Mouse (Mus musculus) forebrain, embryonic 11.5 days (tissue): Measurements from ENCODE around the gene Foxc2. TPM values are rescaled to one million over a fixed set of nuclear protein-coding genes. Genes with fewer than 3 reads are reported as not detected.

ENCODE experiments used
- ATAC-seq: fragments of 200-750 bp; cut with Nextera tagmentation; replicated peaks from 2 replicates; pipeline ENCODE4 v1.8.0; 2017; ENCODE audit warnings: moderate TSS enrichment; ENCODE audit not compliant: low FRiP score
- DNase-seq: peaks from one replicate; pipeline ENCODE4 v3.0.0-alpha.2; 2017; ENCODE audit warnings: low spot score
- H3K27ac ChIP-seq: fragments of 300-500 bp; sonication (generic); 2 replicates; pipeline ENCODE4 v1.5.1; 2014; ENCODE audit warnings: low read depth, low read length
- H3K27me3 ChIP-seq: fragments of 300-500 bp; sonication (generic); 2 replicates; pipeline ENCODE4 v1.6.1; 2014; ENCODE audit warnings: mild to moderate bottlenecking, low read length, mixed read lengths; ENCODE audit not compliant: control insufficient read depth, insufficient read depth
- H3K36me3 ChIP-seq: fragments of 300-500 bp; sonication (generic); 2 replicates; pipeline ENCODE4 v1.6.1; 2014; ENCODE audit warnings: mild to moderate bottlenecking, low read length, moderate library complexity, mixed read lengths; ENCODE audit not compliant: control insufficient read depth, insufficient read depth
- H3K4me1 ChIP-seq: fragments of 300-500 bp; sonication (generic); replicated peaks from 2 replicates; pipeline ENCODE4 v1.6.1; 2014; ENCODE audit warnings: low read length, mixed read lengths; ENCODE audit not compliant: control insufficient read depth, insufficient read depth
- H3K4me2 ChIP-seq: fragments of 300-500 bp; sonication (generic); 2 replicates; pipeline ENCODE4 v1.6.1; 2014; ENCODE audit warnings: low read depth, mild to moderate bottlenecking, low read length, moderate library complexity, mixed read lengths; ENCODE audit not compliant: severe bottlenecking
- H3K4me3 ChIP-seq: fragments of 300-500 bp; sonication (generic); 2 replicates; pipeline ENCODE4 v1.5.1; 2014; ENCODE audit warnings: low read depth, low read length
- H3K9ac ChIP-seq: fragments of 300-500 bp; sonication (generic); 2 replicates; pipeline ENCODE4 v1.6.1; 2014; ENCODE audit warnings: low read length
- H3K9me3 ChIP-seq: fragments of 300-500 bp; sonication (generic); 2 replicates; pipeline ENCODE4 v1.6.1; 2016; ENCODE audit warnings: low read length, mixed read lengths; ENCODE audit not compliant: control insufficient read depth
- WGBS: fragments of 180-500 bp; shearing (Covaris S2); extraction: QIAGEN DNeasy Blood & Tissue Kit; methylation state at CpG from one replicate; pipeline ENCODE4 v1.1.7; 2014; 5-methylcytosine and 5-hydroxymethylcytosine counted together
- polyA plus RNA-seq: library from polyadenylated mRNA; unstranded; fragments of >200 nt; fragmentation: Nextera tagmentation; extraction: Ambion mirVana; gene quantifications from 2 replicates; pipeline ENCODE4 v1.2.1, GENCODE M21; 2014

The Foxc2 gene
- polyA plus RNA-seq: 6.1 and 6.3 TPM in 2 replicates

DNA sequence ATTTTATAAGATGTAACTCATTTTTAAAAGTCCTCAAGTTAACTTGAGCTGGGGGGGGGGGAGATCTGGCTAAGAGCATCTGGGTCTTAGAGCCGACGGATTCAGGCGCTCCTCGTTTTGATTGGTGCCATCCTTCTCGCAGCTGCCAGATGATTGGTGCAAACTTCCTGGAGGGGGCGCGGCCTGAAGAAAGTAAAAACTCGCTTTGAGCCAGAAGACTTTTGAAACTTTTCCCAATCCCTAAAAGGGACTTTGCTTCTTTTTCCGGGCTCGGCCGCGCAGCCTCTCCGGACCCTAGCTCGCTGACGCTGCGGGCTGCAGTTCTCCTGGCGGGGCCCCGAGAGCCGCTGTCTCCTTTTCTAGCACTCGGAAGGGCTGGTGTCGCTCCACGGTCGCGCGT is at the start of gene Foxc2:
Gene Foxc2 (plus strand): TSS at position 224 of the 400 bp plus-strand sequence.
- no peaks in the 10 kb centered on the region for H3K36me3 ChIP-seq
- H3K4me1 ChIP-seq: peaks cover 11% of the 10 kb centered on the region; the same call in 1 of the 2 replicates
- ATAC-seq (0 out of 2 replicates have a peak, but pooled peaks have one; percentile 55), DNase-seq (peak; percentile 87)
- no peaks in the 10 kb centered on the region for H3K9me3 ChIP-seq
- peak within 1 kb of the TSS; percentile 77 for H3K4me2 ChIP-seq
- under 1% methylated on average over 25 of the region's 25 CpGs for WGBS
- peak within 1 kb of the TSS; percentile 31; the same call in 1 of the 2 replicates for H3K27ac ChIP-seq
- H3K4me3 ChIP-seq: peak within 1 kb of the TSS; percentile 40
- H3K27me3 ChIP-seq: peaks cover 74% of the 10 kb centered on the region
- H3K9ac ChIP-seq: no peak within 1 kb of the TSS; the same call in 1 of the 2 replicates

DNA sequence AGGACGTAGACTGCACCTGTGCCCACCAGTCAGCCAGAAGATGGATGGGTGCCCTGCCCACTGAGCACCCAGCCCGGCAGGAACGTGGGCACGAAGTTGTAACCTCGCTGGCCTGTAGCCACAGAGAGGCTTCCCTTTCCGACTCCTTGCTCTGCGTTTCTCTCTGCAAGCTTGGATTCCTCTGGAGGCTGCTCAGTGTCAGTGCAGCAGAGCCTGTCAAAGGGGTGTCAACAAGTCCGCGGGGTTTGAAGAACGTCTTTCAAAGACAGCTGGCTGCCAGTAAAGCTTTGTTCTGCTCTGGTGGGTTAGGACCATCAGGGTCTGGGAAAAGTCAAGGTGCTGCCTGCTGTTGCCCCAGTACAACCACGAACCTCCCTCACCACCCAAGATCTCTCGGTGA is 44.5 kb upstream of the Foxc2 start:
- no peak for DNase-seq
- WGBS: 1% methylated on average over 12 of the region's 12 CpGs
- H3K4me1 ChIP-seq: peaks cover 6% of the 10 kb centered on the region; the same call in 1 of the 2 replicates

GRCm38 (mm10) chr8:121072406-121073130 is 43.4 kb upstream of the Foxc2 start:
- no peaks in the 10 kb centered on the region for H3K36me3 ChIP-seq
- no peaks in the 10 kb centered on the region for H3K9me3 ChIP-seq
- WGBS: 10% methylated on average over 11 of the region's 11 CpGs
- ATAC-seq (no peak), DNase-seq (no peak)
- no peak overlapping the region for H3K9ac ChIP-seq
- H3K27me3 ChIP-seq: peaks cover 79% of the 10 kb centered on the region
- no peak overlapping the region for H3K4me3 ChIP-seq
- no peak overlapping the region for H3K4me2 ChIP-seq
- no peak overlapping the region for H3K27ac ChIP-seq
- H3K4me1 ChIP-seq: peaks cover 6% of the 10 kb centered on the region; the same call in 1 of the 2 replicates

More for the DNA sequence above, 44.5 kb upstream of the Foxc2 start:
- Histone ChIP-seq H3K36me3 (no peaks in the 10 kb centered on the region), H3K9me3 (no peaks in the 10 kb centered on the region), H3K4me3 (no peak overlapping the region), H3K9ac (no peak overlapping the region), H3K27me3 (peaks cover 68% of the 10 kb centered on the region), H3K4me2 (no peak overlapping the region), H3K27ac (no peak overlapping the region)
- ATAC-seq: no peak

DNA sequence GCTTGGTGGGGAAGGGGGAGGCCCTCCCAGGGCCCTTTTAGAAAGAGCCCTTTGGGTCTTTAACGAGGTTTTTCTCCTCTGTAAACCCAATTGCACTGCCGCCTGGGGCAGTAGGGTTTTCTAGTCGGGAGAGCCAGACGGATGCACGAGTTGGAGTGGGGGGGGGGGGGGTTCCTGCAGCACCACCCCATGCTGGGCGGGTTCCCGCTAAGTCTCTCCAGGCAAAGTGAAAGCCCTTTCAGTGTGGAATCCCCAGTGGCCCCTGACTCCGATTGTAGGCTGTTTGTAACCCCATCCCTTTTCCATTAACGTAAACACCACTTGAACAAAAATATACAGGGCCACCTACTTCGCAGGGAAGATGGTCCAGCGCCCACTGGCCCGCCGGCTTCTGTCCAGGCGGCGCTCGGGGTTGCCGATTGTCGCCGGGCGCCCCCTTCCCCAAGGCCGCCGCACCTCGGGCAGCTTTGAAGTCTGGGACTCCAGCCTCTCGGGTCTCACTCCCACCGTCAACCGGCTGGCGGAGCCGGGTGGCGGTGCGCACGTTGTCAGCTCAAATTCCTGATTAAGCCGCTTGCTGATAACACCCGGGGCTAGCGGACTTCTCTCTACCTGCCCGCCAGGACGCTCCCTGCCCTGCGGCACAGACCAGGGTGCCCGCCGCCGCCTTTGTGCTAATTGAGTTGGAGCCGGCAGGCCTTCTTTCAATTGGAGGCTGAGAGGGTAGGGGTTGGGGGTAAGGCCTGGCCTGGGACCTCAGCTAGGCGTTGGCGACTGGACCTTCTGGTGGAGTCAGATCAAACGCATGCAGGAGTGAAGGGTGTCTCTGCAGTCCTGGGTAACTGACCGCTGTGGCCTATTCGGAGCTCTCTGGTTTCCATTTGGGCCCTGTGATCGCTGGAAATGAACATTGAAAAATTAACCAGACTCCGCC is 42.5 kb upstream of the Foxc2 start:
- Histone ChIP-seq H3K36me3 (no peaks in the 10 kb centered on the region), H3K9me3 (no peaks in the 10 kb centered on the region), H3K4me2 (peak overlapping the region; percentile 21; the same call in 1 of the 2 replicates), H3K27ac (no peak overlapping the region), H3K27me3 (peaks cover 86% of the 10 kb centered on the region), H3K4me3 (no peak overlapping the region; the same call in 1 of the 2 replicates), H3K4me1 (peaks cover 6% of the 10 kb centered on the region; the same call in 1 of the 2 replicates), H3K9ac (no peak overlapping the region)
- no peak for ATAC-seq
- under 1% methylated on average over 48 of the region's 48 CpGs for WGBS
- DNase-seq: no peak

DNA sequence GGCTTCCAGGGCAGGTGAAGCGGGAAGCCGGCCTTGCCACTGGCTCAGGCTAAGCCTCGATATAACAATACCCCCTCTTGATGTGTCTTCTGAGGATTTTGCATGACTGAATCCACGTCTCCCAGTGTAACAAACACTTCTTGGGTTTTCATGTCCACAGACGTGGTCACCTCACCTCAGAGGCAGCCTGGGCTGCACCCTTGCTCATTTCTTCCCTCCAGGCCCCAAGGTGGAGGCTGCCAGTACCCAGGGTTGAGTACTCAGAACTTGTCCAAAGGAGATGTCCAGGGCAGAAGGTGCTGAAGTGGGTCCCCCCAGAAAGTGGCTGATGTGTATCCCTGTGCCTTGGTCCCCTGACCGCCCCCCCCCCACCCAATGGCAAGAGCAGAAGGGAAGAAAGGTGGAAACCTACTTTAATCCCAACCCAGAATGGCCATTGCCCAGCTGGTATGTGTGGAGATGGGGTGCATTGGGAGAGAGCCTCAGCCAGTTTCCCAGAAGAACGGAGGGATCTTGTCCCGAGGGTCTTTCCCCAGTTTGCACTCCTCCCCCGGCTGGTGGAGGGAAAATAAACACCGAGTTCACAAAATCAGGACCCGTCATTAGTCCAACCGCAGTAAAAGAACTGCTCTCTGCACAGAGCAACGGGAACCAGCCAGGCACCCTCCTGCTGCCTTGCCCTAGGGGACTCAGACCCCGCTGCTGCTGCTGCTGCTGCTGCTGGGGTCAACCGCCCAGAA is 41.7 kb upstream of the Foxc2 start:
- DNase-seq: no peak
- Histone ChIP-seq H3K27me3 (peaks cover 92% of the 10 kb centered on the region), H3K27ac (no peak overlapping the region), H3K4me2 (no peak overlapping the region), H3K9me3 (no peaks in the 10 kb centered on the region), H3K36me3 (no peaks in the 10 kb centered on the region), H3K4me1 (peaks cover 6% of the 10 kb centered on the region; the same call in 1 of the 2 replicates), H3K9ac (no peak overlapping the region), H3K4me3 (no peak overlapping the region)
- ATAC-seq: no peak
- 0% methylated on average over 15 of the region's 15 CpGs for WGBS

GRCm38 (mm10) chr8:121074848-121075145 is 41.2 kb upstream of the Foxc2 start:
- WGBS: 2% methylated on average over 10 of the region's 10 CpGs
- H3K9ac ChIP-seq: no peak overlapping the region
- H3K4me3 ChIP-seq: no peak overlapping the region
- no peaks in the 10 kb centered on the region for H3K36me3 ChIP-seq
- H3K27ac ChIP-seq: no peak overlapping the region
- no peak overlapping the region for H3K4me2 ChIP-seq
- H3K27me3 ChIP-seq: peaks cover 93% of the 10 kb centered on the region
- ATAC-seq: no peak
- H3K9me3 ChIP-seq: no peaks in the 10 kb centered on the region
- DNase-seq: no peak
- H3K4me1 ChIP-seq: peaks cover 6% of the 10 kb centered on the region; the same call in 1 of the 2 replicates

- no peak overlapping the region for H3K27ac ChIP-seq
- WGBS: under 1% methylated on average over 13 of the region's 13 CpGs
- H3K27me3 ChIP-seq: peaks cover 93% of the 10 kb centered on the region
- ATAC-seq: no peak
- DNase-seq: no peak
- no peaks in the 10 kb centered on the region for H3K36me3 ChIP-seq
- no peak overlapping the region for H3K9ac ChIP-seq
- H3K4me3 ChIP-seq: no peak overlapping the region
- no peaks in the 10 kb centered on the region for H3K9me3 ChIP-seq
- H3K4me1 ChIP-seq: peaks cover 6% of the 10 kb centered on the region; the same call in 1 of the 2 replicates
- H3K4me2 ChIP-seq: no peak overlapping the region
These were observed 40.0 kb upstream of the Foxc2 start for GRCm38 (mm10) chr8:121075936-121076335.

- no peaks in the 10 kb centered on the region for H3K36me3 ChIP-seq
- no peaks in the 10 kb centered on the region for H3K9me3 ChIP-seq
- DNase-seq (no peak), ATAC-seq (no peak)
- H3K27ac ChIP-seq: no peak overlapping the region
- H3K9ac ChIP-seq: no peak overlapping the region
- H3K27me3 ChIP-seq: peaks cover 93% of the 10 kb centered on the region
- H3K4me1 ChIP-seq: peaks cover 6% of the 10 kb centered on the region; the same call in 1 of the 2 replicates
- WGBS: 5% methylated on average over 7 of the region's 7 CpGs
- no peak overlapping the region for H3K4me3 ChIP-seq
- H3K4me2 ChIP-seq: no peak overlapping the region
These were observed 39.4 kb upstream of the Foxc2 start for GRCm38 (mm10) chr8:121076555-121076954.
